Mouse (Mus musculus): ENCODE data around the gene Coa3. TPM values are rescaled to one million over a fixed set of nuclear protein-coding genes. Genes with fewer than 3 reads are reported as not detected.

The Coa3 gene
- 100 to 1,000 TPM; 101 to 118 TPM for polyA plus RNA-seq (2017; shearing (Covaris generic))

GRCm38 (mm10) chr11:101278223-101279192, at the start of gene Coa3, which contains the start of gene Cntd1:
TSS of gene Coa3 (minus strand) at chr11:101279114.
TSS of gene Cntd1 (plus strand) at chr11:101279012.

GRCm38 (mm10) chr11:101324763-101325162, 45.8 kb upstream of the Coa3 start, which contains the start of gene Aoc2:
TSS of gene Aoc2 (plus strand) at chr11:101325063.

GRCm38 (mm10) chr11:101315665-101316500, 37.0 kb upstream of the Coa3 start, which contains the start of gene Psme3:
TSS of gene Psme3 (plus strand) at chr11:101316213.

GRCm38 (mm10) chr11:101302004-101302798, 23.3 kb upstream of the Coa3 start, which contains the start of gene Becn1:
TSS of gene Becn1 (minus strand) at chr11:101302286.

GRCm38 (mm10) chr11:101259948-101260825, 18.7 kb downstream of the Coa3 start, which contains the start of gene Wnk4:
TSS of gene Wnk4 (plus strand) at chr11:101260567.

GRCm38 (mm10) chr11:101253613-101254389, 25.1 kb downstream of the Coa3 start, which contains the start of gene Vps25:
TSS of gene Vps25 (plus strand) at chr11:101253707.

GRCm38 (mm10) chr11:101245855-101246701, 32.8 kb downstream of the Coa3 start, which contains the start of gene Ramp2:
TSS of gene Ramp2 (plus strand) at chr11:101246028.

Other genes starting within 250 kb of the Coa3 start
- 10 to 100 TPM; 18.9 to 25.9 TPM for gene Naglu, start 209.1 kb downstream of the Coa3 start, polyA plus RNA-seq (2017; shearing (Covaris generic))
- gene Hsd17b1, start 200.7 kb downstream of the Coa3 start, polyA plus RNA-seq (2017; shearing (Covaris generic)) = under 1 TPM in 1 of 2 experiments, not detected in 1; 0.52 TPM
- 10 to 100 TPM; 32.3 to 36.4 TPM for gene Coasy, start 196.5 kb downstream of the Coa3 start, polyA plus RNA-seq (2017; shearing (Covaris generic))
- gene Mlx, start 191.8 kb downstream of the Coa3 start, polyA plus RNA-seq (2017; shearing (Covaris generic)) = 10 to 100 TPM; 90.2 to 93.1 TPM
- 1 to 10 TPM; 7.1 to 8.4 TPM for gene Psmc3ip, start 183.7 kb downstream of the Coa3 start, polyA plus RNA-seq (2017; shearing (Covaris generic))
- gene Retreg3, start 159.2 kb downstream of the Coa3 start, polyA plus RNA-seq (2017; shearing (Covaris generic)) = 10 to 100 TPM; 61.6 to 75.9 TPM
- 10 to 100 TPM; 31.0 to 43.3 TPM for gene Tubg1, start 159.2 kb downstream of the Coa3 start, polyA plus RNA-seq (2017; shearing (Covaris generic))
- 1 to 10 TPM in 1 of 2 experiments, under 1 TPM in 1; 0.48 to 2.5 TPM for gene Tubg2, start 123.2 kb downstream of the Coa3 start, polyA plus RNA-seq (2017; shearing (Covaris generic))
- under 1 TPM; 0.17 to 0.28 TPM for gene Cntnap1, start 108.6 kb downstream of the Coa3 start, polyA plus RNA-seq (2017; shearing (Covaris generic))
- gene Plekhh3, start 107.8 kb downstream of the Coa3 start, polyA plus RNA-seq (2017; shearing (Covaris generic)) = 1 to 10 TPM in 1 of 2 experiments, under 1 TPM in 1; 0.61 to 1.3 TPM
- gene Ccr10, start 103.7 kb downstream of the Coa3 start, polyA plus RNA-seq (2017; shearing (Covaris generic)) = 10 to 100 TPM in 1 of 2 experiments, under 1 TPM in 1; 0.92 to 15.6 TPM
- gene Ezh1, start 52.7 kb downstream of the Coa3 start, polyA plus RNA-seq (2017; shearing (Covaris generic)) = 10 to 100 TPM; 43.0 to 68.3 TPM
- gene Ramp2, start 33.1 kb downstream of the Coa3 start, polyA plus RNA-seq (2017; shearing (Covaris generic)) = under 1 TPM; 0.41 to 0.55 TPM
- gene Vps25, start 25.4 kb downstream of the Coa3 start, polyA plus RNA-seq (2017; shearing (Covaris generic)) = 100 to 1,000 TPM; 156 to 177 TPM
- 1 to 10 TPM; 1.3 to 5.1 TPM for gene Wnk4, start 18.5 kb downstream of the Coa3 start, polyA plus RNA-seq (2017; shearing (Covaris generic))
- gene Cntd1, start 102 bp downstream of the Coa3 start, polyA plus RNA-seq (2017; shearing (Covaris generic)) = 1 to 10 TPM in 1 of 2 experiments, under 1 TPM in 1; 0.41 to 1.2 TPM
- gene Becn1, start 23.2 kb upstream of the Coa3 start, polyA plus RNA-seq (2017; shearing (Covaris generic)) = 100 to 1,000 TPM; 223 to 228 TPM
- gene Psme3, start 37.1 kb upstream of the Coa3 start, polyA plus RNA-seq (2017; shearing (Covaris generic)) = 100 to 1,000 TPM; 157 to 201 TPM
- gene Aoc2, start 45.9 kb upstream of the Coa3 start, polyA plus RNA-seq (2017; shearing (Covaris generic)) = 1 to 10 TPM; 1.8 to 2.4 TPM
- not detected for gene Aoc3, start 51.5 kb upstream of the Coa3 start, polyA plus RNA-seq (2017; shearing (Covaris generic))
- not detected for gene G6pc, start 88.4 kb upstream of the Coa3 start, polyA plus RNA-seq (2017; shearing (Covaris generic))
- gene Aarsd1, start 138.5 kb upstream of the Coa3 start, polyA plus RNA-seq (2017; shearing (Covaris generic)) = 10 to 100 TPM; 33.3 to 40.7 TPM
- gene Gm27029, start 145.7 kb upstream of the Coa3 start, polyA plus RNA-seq (2017; shearing (Covaris generic)) = 1 to 10 TPM; 3.0 to 3.5 TPM
- gene Rundc1, start 146.0 kb upstream of the Coa3 start, polyA plus RNA-seq (2017; shearing (Covaris generic)) = 10 to 100 TPM; 17.1 to 29.7 TPM
- gene Ptges3l, start 146.2 kb upstream of the Coa3 start, polyA plus RNA-seq (2017; shearing (Covaris generic)) = 1 to 10 TPM; 4.2 to 4.6 TPM
- gene Rpl27, start 163.2 kb upstream of the Coa3 start, polyA plus RNA-seq (2017; shearing (Covaris generic)) = 100 to 1,000 TPM; 318 to 457 TPM
- gene Ifi35, start 169.3 kb upstream of the Coa3 start, polyA plus RNA-seq (2017; shearing (Covaris generic)) = 100 to 1,000 TPM; 188 to 201 TPM
- under 1 TPM; 0.21 to 0.35 TPM for gene Rnd2, start 185.9 kb upstream of the Coa3 start, polyA plus RNA-seq (2017; shearing (Covaris generic))
- gene Vat1, start 187.1 kb upstream of the Coa3 start, polyA plus RNA-seq (2017; shearing (Covaris generic)) = under 1 TPM; 0.32 to 0.74 TPM

All from activated CD4-positive, CD25-positive, alpha-beta regulatory T cell (primary cell).